Mouse (Mus musculus): ENCODE measurements around the gene Tapbp.

- TF ChIP-seq POLR2A (IDR thresholded peaks at IDR 0.05; ENCODE audit: low read depth, low read length) = no peak
- TF ChIP-seq CTCF (IDR thresholded peaks at IDR 0.05; ENCODE audit: extremely low read depth, insufficient read length, insufficient replicate concordance, low read depth, low read length) = no peak
Observed at GRCm38 (mm10) chr17:33917656-33918292, 2.1 kb downstream of the Tapbp start.
